Mouse (Mus musculus): ENCODE measurements around the gene Arsg. TPM values are rescaled to one million over a fixed set of nuclear protein-coding genes. Genes with fewer than 3 reads are reported as not detected.
A peak's percentile ranks its signal among the peaks of the same experiment; 100 is the strongest.

Arsg gene
- polyA plus RNA-seq, 1 experiment from 2014 or later, result 3.2 TPM

DNA sequence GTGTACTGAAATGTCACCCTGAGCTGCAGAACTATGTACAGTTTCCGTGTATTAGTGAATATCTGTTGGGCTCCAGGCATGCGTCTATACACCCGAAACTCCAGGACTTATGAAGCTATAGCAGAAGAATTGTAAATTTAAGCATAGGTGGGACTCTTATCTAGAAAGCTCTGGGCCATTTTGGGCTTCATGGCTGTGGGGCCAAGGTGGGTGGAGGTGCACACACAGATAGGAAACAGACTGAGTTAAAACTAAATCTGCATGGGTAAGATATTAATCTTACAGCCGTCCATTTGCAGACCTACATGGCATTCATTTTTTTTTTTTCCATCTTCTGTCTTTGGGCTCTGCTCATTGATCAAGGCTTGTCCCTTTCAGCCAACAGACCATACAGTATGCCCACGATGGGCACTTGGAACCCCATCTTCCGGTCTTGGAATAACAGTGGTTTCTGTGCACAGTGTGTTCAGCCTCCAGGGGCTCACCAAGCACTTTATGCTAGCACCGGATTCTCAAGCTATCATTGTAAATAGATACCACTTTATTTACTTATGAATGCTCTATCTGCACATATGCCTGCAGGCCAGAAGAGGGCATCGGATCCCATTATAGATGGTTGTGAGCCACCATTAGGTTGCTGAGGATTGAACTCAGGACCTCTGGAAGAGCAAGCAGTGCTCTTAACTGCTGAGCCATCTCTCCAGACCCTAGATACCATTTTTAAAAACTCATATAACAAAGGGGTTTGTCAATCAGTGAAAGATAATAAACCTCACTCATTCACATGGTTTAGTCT lies 29.5 kb upstream of the Arsg start:
- no peaks in the 10 kb centered on the region for H3K27me3 ChIP-seq (ENCODE audit: control insufficient read depth, insufficient read depth, low read length)
- 90% methylated on average over 8 of the region's 8 CpGs for WGBS
- peak; percentile 38; the same call in 1 of the 2 replicates for TF ChIP-seq CTCF (IDR thresholded peaks at IDR 0.05; ENCODE audit: low read depth)
- TF ChIP-seq EP300 (optimal IDR thresholded peaks at IDR 0.05), result no peak
- H3K36me3 ChIP-seq (ENCODE audit: control insufficient read depth, insufficient read depth, low read length), result no peaks in the 10 kb centered on the region
- no peak overlapping the region for H3K9ac ChIP-seq (ENCODE audit: low read length)
- H3K27ac ChIP-seq (replicated peaks), result no peak overlapping the region
- no peak overlapping the region for H3K4me2 ChIP-seq (replicated peaks; ENCODE audit: low read depth)
- no peaks in the 10 kb centered on the region for H3K4me1 ChIP-seq (replicated peaks; ENCODE audit: control insufficient read depth, insufficient read depth)
- no peaks in the 10 kb centered on the region for H3K9me3 ChIP-seq (ENCODE audit: control insufficient read depth, low read length)
- ATAC-seq (ENCODE audit: low FRiP score, low TSS enrichment), result no peak
- DNase-seq (ENCODE audit: low spot score), result no peak
- no peak overlapping the region for H3K4me3 ChIP-seq (ENCODE audit: low read depth, low read length)

DNA sequence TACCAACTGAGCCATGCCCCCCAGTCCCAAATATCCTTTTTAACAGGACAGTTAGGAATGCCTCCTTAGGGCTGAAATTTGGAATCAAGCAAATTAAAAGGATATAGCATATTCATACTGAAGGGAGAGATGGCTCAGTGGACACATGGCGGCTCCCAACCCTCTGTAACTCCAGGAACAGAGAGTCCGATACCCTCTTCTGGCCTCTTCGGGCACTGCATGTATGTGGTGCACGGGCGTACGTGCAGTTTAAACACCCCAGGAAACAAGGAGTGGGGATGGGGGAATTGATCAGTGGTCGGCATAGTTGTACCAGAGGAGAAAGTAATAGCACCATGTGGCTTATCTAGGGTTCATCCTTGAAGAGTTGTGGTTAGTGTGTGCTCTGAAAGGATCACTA lies 28.6 kb upstream of the Arsg start:
- TF ChIP-seq EP300 (optimal IDR thresholded peaks at IDR 0.05) (no peak), CTCF (IDR thresholded peaks at IDR 0.05; ENCODE audit: low read depth) (peak; percentile 66)
- H3K27me3 ChIP-seq (ENCODE audit: control insufficient read depth, insufficient read depth, low read length), result no peaks in the 10 kb centered on the region
- no peaks in the 10 kb centered on the region for H3K9me3 ChIP-seq (ENCODE audit: control insufficient read depth, low read length)
- H3K4me1 ChIP-seq (replicated peaks; ENCODE audit: control insufficient read depth, insufficient read depth), result no peaks in the 10 kb centered on the region
- ATAC-seq (ENCODE audit: low FRiP score, low TSS enrichment) (no peak), DNase-seq (ENCODE audit: low spot score) (peak; percentile 43)
- H3K4me2 ChIP-seq (replicated peaks; ENCODE audit: low read depth), result no peak overlapping the region
- 68% methylated on average over 7 of the region's 7 CpGs for WGBS
- no peak overlapping the region for H3K4me3 ChIP-seq (ENCODE audit: low read depth, low read length)
- H3K36me3 ChIP-seq (ENCODE audit: control insufficient read depth, insufficient read depth, low read length), result no peaks in the 10 kb centered on the region
- H3K27ac ChIP-seq (replicated peaks), result no peak overlapping the region
- H3K9ac ChIP-seq (ENCODE audit: low read length), result no peak overlapping the region

DNA sequence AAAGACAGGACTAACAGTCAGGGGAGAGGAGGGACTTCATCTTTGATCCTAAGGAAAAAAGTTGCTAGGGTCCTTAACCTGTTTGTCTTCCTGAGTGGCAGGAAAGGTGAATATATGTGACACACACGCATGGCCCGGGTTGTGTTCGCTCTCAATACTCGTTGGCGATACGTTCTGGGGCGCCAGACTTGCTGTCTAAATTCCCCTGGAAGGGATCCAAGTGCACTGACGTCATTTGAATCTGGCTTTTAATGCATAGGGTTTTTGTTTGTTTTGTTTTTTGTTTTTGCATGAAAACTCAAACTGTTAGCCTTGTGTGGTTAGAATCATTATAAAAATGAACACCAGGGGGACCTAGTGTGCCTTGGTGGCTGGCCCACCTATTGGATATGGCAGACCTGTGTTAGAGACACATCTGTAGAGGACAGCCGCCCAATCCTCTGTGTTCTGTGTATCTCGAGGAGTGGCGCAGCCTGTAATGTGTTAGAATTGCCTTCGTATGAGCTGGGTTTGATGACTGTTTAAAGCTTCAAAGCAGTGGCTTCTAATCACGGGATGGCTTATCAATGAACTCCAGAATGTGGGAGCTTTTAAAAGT lies 27.6 kb upstream of the Arsg start:
- Histone ChIP-seq H3K4me2 (replicated peaks; ENCODE audit: low read depth) (no peak overlapping the region), H3K27ac (replicated peaks) (no peak overlapping the region), H3K9me3 (ENCODE audit: control insufficient read depth, low read length) (no peaks in the 10 kb centered on the region), H3K27me3 (ENCODE audit: control insufficient read depth, insufficient read depth, low read length) (no peaks in the 10 kb centered on the region), H3K36me3 (ENCODE audit: control insufficient read depth, insufficient read depth, low read length) (no peaks in the 10 kb centered on the region), H3K4me1 (replicated peaks; ENCODE audit: control insufficient read depth, insufficient read depth) (no peaks in the 10 kb centered on the region), H3K4me3 (ENCODE audit: low read depth, low read length) (no peak overlapping the region), H3K9ac (ENCODE audit: low read length) (no peak overlapping the region)
- DNase-seq (ENCODE audit: low spot score) (peak; percentile 25), ATAC-seq (ENCODE audit: low FRiP score, low TSS enrichment) (peak; percentile 71)
- TF ChIP-seq EP300 (optimal IDR thresholded peaks at IDR 0.05) (no peak), CTCF (IDR thresholded peaks at IDR 0.05; ENCODE audit: low read depth) (peak; percentile 89)
- 42% methylated on average over 13 of the region's 13 CpGs for WGBS

DNA sequence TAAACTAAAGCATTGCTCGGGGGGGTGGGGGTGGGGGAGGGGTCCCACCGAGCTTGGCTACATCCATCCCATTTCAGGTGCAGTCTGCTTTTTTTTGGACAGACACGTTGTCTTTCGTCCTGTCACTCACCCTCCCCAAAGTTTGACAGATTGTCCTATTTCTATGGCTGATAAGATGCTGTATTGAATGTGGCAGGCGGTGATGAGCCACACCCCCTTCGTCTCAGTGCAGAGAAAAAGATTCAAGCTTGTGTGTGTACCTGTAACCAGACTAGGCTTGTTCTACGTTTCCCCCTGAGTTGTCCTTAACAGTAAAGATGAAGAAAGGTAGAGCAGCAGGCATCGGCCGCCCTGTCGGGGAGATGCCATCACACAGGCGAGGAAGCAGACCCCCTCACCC lies 22.0 kb upstream of the Arsg start:
- H3K4me1 ChIP-seq (replicated peaks; ENCODE audit: control insufficient read depth, insufficient read depth), result no peaks in the 10 kb centered on the region
- ATAC-seq (ENCODE audit: low FRiP score, low TSS enrichment) (no peak), DNase-seq (ENCODE audit: low spot score) (no peak)
- H3K9me3 ChIP-seq (ENCODE audit: control insufficient read depth, low read length), result no peaks in the 10 kb centered on the region
- no peaks in the 10 kb centered on the region; the same call in 1 of the 2 replicates for H3K36me3 ChIP-seq (ENCODE audit: control insufficient read depth, insufficient read depth, low read length)
- H3K9ac ChIP-seq (ENCODE audit: low read length), result no peak overlapping the region
- H3K4me3 ChIP-seq (ENCODE audit: low read depth, low read length), result no peak overlapping the region
- TF ChIP-seq CTCF (IDR thresholded peaks at IDR 0.05; ENCODE audit: low read depth) (no peak), EP300 (optimal IDR thresholded peaks at IDR 0.05) (no peak)
- WGBS, result 67% methylated on average over 11 of the region's 11 CpGs
- H3K27me3 ChIP-seq (ENCODE audit: control insufficient read depth, insufficient read depth, low read length), result no peaks in the 10 kb centered on the region
- H3K27ac ChIP-seq (replicated peaks), result no peak overlapping the region
- no peak overlapping the region for H3K4me2 ChIP-seq (replicated peaks; ENCODE audit: low read depth)

DNA sequence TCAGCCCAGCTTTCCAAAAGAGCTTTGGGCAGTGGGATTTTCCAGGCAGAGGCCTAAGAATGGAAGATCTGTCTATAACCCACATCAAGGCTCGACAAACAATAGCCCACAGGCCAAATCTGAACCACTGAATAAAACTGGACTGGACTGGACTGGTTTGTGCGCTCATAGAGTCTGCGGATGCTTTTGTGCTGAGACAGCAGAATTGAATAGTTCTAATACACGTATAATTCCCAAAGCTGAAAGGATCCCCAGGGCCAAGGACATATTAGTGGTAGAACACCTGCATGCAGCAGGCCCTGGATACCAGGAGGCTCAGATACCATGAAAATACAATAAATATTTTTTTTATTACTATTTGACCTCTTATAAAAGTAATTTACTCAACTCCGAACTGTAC lies 16.9 kb upstream of the Arsg start:
- WGBS, result 87% methylated on average over 5 of the region's 5 CpGs
- Histone ChIP-seq H3K9ac (ENCODE audit: low read length) (no peak overlapping the region), H3K4me2 (replicated peaks; ENCODE audit: low read depth) (no peak overlapping the region), H3K27me3 (ENCODE audit: control insufficient read depth, insufficient read depth, low read length) (no peaks in the 10 kb centered on the region), H3K9me3 (ENCODE audit: control insufficient read depth, low read length) (no peaks in the 10 kb centered on the region), H3K4me1 (replicated peaks; ENCODE audit: control insufficient read depth, insufficient read depth) (no peaks in the 10 kb centered on the region), H3K27ac (replicated peaks) (no peak overlapping the region), H3K36me3 (ENCODE audit: control insufficient read depth, insufficient read depth, low read length) (no peaks in the 10 kb centered on the region; the same call in 1 of the 2 replicates), H3K4me3 (ENCODE audit: low read depth, low read length) (no peak overlapping the region)
- DNase-seq (ENCODE audit: low spot score) (no peak), ATAC-seq (ENCODE audit: low FRiP score, low TSS enrichment) (no peak)
- TF ChIP-seq CTCF (IDR thresholded peaks at IDR 0.05; ENCODE audit: low read depth) (no peak), EP300 (optimal IDR thresholded peaks at IDR 0.05) (no peak)

DNA sequence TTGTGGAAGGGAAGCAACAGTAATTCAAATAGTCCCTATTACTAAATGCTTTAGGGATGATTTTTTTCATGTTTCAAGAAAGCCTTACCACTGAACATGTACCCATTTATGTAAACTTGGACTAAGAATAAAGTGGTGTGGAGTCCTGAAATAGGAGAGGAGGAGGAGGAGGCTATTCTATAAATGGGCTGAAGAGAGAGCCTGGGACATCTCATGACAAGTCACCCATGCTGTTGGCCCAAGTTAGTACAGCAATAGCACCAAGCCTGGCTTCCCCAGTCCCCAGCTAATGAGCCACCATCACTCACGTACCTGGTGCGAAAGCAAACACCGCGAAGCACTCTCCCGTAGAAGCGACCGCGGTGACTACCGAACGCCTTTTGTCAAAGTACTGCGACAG lies 15.0 kb upstream of the Arsg start:
- no peak for DNase-seq (ENCODE audit: low spot score)
- Histone ChIP-seq H3K36me3 (ENCODE audit: control insufficient read depth, insufficient read depth, low read length) (no peaks in the 10 kb centered on the region; the same call in 1 of the 2 replicates), H3K27ac (replicated peaks) (no peak overlapping the region), H3K4me2 (replicated peaks; ENCODE audit: low read depth) (no peak overlapping the region), H3K27me3 (ENCODE audit: control insufficient read depth, insufficient read depth, low read length) (no peaks in the 10 kb centered on the region), H3K4me3 (ENCODE audit: low read depth, low read length) (no peak overlapping the region), H3K9ac (ENCODE audit: low read length) (no peak overlapping the region), H3K9me3 (ENCODE audit: control insufficient read depth, low read length) (no peaks in the 10 kb centered on the region), H3K4me1 (replicated peaks; ENCODE audit: control insufficient read depth, insufficient read depth) (no peaks in the 10 kb centered on the region)
- WGBS, result 90% methylated on average over 11 of the region's 11 CpGs
- TF ChIP-seq CTCF (IDR thresholded peaks at IDR 0.05; ENCODE audit: low read depth), result no peak
- no peak for TF ChIP-seq EP300 (optimal IDR thresholded peaks at IDR 0.05)
- no peak for ATAC-seq (ENCODE audit: low FRiP score, low TSS enrichment)
